Mouse (Mus musculus): ENCODE measurements at regions not wholly inside any gene's neighbourhood (a gene's known extent, or its start where the extent isn't known, plus 50 kb on each side); places are given as distances from the start of the nearest gene placed in this dataset.

DNA sequence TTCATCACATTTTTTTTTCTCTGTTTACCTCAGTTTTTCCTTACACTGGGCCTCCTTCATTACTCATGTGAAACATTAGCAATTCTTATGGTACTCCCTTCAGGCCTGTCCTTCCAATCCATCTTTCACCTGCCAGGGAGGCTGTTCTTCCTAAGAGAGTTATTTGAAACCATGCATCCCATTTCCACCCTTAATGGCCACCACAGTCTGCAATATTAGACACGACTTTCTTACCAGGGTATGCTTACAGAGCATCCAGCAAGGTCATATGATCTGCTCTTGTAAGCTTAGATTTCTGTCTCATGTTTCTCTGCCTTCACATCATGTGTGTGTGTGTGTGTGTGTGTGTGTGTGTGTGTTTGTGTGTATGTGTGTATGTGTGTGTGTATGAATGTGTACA lies 739.7 kb upstream of the Frg1 start:
- no peak for DNase-seq (ENCODE audit: low spot score in 2 of 2)

DNA sequence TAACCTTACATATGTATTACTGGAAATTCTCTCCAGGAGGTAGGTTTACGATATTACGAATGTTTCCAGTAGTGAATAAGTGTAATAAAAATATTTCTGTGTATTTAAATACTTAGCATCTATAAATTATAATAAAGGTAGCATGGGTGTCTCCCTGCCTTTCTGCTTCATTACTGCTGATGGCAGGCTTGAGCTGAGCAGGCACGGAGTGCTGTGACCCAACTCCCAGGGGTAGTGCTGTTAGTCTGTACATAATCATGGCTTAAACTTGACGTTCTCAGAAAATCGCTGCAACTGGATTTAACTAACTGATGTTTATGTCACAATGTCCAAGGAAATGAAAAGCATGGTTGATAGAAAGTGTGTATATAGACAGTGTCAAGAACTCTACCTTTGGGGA lies 727.8 kb upstream of the Frg1 start:
- DNase-seq (ENCODE audit: low spot score in 2 of 2), result no peak

DNA sequence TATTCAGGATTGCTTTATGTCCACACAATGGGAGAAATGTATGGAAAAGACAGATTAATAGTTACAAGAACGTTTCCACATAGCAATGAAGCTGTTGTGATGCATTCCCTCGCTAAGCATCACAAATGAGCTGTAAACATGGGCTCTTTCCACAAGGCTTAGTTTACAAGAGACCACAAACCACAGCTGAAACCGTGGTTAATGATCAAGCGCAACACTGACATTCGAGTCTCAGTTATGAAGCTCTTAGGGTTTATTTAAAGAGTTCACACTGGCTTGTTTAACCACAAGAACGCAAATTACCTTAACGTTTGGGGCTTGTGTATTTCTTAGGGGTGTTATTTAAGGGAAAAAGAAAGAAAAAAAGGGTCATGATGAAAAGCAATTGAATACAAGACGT lies 727.3 kb upstream of the Frg1 start:
- no peak for DNase-seq (ENCODE audit: low spot score in 2 of 2)

DNA sequence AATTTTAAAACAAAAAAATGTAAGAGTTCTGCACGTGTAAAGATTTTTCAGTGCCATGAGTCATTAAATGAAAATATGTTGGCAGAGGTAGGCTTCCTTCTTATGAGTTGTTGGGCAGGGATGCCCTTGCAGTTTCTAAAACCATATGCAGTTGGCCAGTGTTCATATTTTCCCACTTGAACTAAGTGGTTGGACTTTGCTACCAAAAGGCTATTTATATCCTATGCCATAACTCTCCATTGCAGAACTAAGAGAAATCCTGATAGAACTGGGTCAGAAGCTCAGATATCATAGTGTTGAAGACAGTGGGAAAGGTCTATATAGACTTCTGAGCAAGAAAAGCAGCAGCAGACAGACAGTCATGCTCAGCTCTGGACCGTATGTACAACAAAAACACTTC lies 690.7 kb upstream of the Frg1 start:
- no peak for DNase-seq (ENCODE audit: low spot score in 2 of 2)

DNA sequence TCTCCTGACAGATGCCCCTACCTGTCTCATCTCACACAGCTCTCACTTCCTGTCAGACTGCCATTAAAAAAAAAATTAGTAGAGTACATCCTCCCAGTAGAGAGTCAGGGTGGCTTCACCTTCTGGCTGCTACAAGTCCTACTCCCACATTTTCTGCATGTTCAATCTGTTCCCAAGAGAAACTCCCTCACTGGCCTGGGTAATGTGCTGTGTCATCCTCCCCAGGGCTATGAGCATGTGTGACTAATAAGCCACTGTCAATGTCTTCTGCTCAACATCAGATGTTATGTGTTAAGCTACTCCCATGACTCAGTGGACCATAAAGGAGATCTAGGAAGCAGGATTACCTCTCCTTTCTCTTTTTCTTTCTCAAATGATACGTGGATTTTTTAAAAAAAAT lies 652.4 kb upstream of the Frg1 start:
- DNase-seq (ENCODE audit: low spot score in 2 of 2), result no peak

DNA sequence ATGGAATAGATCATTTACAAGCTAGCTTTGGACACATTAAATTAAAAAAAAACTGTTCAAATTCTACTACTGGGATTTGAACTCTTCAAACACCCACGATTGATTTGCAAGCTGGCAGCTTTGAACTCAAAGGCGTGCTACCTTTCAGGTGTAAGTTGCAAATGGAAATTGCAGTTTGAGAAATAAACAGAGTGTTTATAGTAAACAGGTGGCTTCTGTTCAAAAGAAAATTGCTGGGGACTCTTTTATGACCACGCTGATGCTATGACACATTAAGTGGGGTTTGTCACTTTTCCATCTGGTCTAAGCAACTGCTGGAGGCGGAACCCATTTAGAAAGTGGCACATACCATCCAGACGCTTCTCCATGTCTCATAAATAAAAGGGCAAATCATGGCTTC lies 626.7 kb upstream of the Frg1 start:
- no peak for DNase-seq (ENCODE audit: low spot score in 2 of 2)

DNA sequence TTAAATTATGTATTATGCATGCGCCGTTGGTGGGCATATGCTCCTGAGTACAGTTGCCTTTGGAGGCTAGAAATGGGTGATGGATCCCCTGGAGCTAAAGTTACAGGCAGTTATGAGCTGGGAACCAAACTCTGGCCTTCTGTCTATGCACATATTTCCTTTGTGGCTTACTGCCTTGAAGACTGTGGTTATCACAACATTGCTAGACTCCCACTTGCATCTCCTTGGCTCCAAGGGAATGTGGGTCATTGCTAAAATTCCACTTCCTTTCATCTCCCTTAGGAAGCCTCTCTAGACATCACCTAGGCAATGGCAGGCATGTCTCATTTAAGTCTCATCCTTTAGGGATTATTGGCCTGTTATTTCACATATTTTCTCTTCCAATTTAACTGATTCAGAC lies 622.4 kb upstream of the Frg1 start:
- no peak for DNase-seq (ENCODE audit: low spot score in 2 of 2)

DNA sequence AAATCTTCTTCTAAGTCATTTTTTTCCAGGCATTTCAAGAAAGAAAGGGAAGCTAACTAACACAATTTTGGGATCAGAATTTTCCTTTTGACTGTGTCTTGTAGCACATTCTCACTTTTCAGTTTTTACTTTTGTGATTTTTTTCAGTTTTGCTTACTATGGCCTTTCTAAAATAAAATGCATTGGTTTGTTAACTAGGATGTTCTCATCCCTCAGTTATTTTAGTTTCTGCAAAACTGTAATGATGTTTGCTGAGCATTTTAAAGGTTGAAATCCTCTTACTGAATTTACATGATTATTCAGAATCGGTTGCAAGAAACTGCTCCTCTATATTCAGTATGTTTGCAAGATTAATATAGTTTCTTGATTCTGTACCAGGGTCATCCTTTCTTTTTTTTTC lies 610.1 kb upstream of the Frg1 start:
- no peak for DNase-seq (ENCODE audit: low spot score in 2 of 2)

DNA sequence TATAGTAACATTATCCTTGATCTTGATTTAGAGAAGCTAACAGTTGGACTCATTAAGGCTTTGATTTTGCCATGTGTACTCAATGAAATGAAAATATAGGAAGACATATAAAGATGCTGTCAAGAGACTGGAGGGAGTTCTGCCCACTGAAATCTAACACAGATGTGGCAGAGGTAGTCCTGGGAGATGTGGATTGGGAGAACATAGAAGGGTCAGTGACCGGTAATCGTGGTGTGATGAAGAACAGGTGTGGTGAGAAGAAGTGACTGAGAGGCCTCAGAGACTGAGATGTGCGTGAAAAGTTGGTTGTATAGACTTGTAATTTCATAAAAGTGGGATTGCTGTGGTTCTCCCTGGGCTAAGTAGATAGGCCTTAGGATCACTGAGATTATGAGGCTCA lies 600.9 kb upstream of the Frg1 start:
- DNase-seq (ENCODE audit: low spot score in 2 of 2), result no peak

DNA sequence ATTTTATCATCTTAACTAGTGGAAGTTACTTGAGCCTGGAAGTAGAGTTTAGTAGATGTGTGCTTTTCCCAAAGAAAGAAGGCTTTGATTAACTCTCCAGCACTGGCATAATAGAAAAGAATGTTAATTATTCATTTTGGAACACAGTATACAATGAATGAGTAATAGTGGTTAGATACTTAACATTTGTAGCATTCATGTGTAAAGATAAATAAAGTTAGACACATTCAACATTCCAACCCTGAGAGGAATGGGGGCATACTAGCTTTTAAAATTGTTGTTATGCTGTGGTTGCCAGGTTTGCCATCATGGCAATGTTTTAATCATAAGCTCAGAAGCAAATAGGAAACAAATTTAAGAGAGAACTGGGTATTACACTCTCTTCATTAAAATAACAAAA lies 586.3 kb upstream of the Frg1 start:
- no peak for DNase-seq (ENCODE audit: low spot score in 2 of 2)

DNA sequence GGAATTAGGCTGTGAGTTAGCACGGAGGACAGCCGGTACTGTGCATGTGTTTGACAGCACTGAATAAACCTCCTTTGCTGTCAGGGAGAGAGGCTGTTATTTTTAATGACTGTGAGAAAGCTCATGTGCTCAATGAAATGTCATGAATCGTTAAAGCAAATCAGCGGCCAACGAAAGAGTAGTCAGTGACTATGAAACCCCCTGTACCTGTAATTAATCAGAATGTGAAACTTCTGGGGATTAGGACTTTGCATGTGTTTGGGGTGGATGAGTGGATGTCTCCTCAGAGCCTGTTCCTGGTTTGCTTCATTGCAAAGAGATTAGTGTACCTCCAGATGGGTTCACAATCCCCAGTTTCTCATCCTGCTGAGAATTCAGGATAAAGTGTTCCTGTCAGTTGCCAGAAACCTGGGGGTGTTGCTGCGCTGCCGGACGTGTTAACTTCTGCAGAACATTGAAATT lies 572.2 kb upstream of the Frg1 start:
- DNase-seq (ENCODE audit: low spot score in 2 of 2), result peak; percentile 12 to 39

DNA sequence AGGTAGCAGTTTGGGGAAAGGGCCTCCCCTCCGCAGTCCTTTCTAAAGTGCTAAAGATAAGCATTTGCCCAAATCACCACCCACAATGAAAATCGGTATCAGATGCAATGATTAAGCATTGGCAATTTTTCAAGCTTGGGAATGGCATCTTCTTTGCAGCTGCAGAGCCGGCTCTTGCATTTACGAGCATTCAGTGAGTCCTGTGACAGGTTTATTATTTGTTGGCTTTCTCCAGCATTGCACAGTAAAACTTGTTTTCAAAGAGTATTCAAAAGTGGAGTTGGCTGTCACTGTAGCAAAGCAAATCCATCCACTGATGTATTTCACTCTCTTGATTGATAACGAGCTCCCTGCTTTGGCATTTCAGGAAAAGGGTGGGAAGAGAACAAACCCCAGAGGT lies 571.3 kb upstream of the Frg1 start:
- no peak for DNase-seq (ENCODE audit: low spot score in 2 of 2)

DNA sequence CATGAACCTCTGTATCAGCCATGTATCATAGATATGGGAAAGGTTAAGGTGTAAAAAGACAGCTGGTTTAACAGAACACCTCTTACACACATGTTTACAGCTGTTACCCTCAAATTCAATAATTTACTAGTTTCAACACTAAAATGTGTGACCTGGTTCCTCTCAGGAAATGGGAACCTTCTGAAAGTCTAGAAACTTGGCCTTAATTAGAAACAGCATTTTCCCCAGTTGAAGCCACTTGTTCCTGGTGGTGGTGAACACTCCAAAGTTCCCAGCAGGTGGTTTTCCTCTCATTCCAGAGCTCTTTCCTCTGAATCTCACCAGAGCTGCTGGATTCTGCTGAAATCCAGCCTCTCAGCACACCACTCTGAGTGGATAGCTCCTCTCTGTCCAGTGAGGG lies 570.5 kb upstream of the Frg1 start:
- no peak for DNase-seq (ENCODE audit: low spot score in 2 of 2)

DNA sequence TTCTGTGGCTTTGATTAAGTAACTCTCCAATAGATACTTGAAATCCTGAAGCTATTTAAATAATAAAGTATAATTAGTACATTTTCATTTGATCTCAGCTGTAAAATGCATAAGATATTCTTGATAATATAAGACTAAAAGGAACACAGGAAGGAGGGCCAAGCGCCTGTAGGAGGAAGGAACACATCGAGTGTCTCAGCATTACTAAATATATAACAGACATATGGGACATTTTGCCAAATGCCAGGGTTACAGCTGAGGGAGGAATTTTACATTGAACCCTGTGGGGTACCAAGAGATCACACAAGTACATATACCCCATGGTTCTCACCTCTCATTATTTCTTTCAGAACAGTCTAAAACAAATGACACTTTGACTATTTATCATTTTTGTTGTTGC lies 555.5 kb upstream of the Frg1 start:
- peak in 1 of 2 experiments; percentile 35 for DNase-seq (ENCODE audit: low spot score in 2 of 2)

DNA sequence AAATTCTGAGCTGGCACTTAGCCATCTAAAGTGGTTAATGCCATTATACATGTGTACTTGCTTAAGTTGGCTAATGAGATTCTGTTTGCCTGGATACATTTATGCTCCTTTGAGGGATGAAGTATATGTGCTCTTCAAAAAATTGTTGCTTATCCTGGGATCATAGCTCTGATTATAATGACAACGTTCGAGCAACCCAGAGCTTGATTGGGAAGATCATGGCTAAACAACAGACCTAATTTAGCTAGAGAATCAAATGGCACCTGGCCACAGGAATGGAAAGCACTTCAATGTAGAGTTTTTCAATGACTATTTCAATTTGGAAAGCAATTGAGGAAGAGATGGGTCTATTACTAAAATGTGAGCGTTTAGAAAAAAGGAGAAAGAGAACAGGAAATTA lies 553.7 kb upstream of the Frg1 start:
- DNase-seq (ENCODE audit: low spot score in 2 of 2), result no peak

DNA sequence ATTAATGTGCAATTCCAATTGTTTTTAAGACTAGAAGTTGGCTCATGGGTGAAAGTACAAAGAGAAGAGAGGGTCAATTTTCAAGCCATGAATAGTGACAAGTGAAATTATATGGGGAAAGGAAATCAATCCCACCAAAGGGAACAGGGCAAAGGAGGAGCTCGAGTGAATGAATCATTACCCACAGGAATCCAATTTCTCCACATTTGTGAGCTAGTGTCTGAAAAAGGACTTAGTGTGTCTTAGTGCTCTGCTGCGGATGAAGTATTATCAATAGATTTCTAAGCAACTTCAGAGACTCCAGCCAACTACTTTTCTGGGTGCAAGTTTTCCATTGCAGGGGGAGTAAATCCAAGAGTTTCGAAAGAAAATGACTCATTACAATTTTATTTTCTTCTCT lies 552.5 kb upstream of the Frg1 start:
- DNase-seq (ENCODE audit: low spot score in 2 of 2), result no peak

DNA sequence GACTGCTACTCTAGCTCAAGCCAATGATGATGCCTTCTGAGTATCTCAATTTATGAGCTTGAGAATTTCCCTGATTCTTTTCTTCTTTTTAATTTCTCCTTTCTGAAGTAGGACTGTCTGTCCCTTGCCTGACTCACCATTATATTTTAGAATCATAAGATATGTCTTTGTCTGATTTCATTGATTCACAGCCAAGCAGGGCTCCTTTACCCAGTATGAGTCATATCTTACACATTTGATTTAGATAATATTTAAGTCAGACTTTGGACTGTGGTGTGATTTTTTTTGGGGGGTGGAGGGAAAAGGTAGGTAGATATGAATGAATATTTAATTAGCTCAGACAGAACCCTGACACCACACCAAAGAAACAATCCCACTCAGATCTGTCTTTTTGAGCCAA lies 547.2 kb upstream of the Frg1 start:
- peak in 1 of 2 experiments; percentile 28 for DNase-seq (ENCODE audit: low spot score in 2 of 2)

DNA sequence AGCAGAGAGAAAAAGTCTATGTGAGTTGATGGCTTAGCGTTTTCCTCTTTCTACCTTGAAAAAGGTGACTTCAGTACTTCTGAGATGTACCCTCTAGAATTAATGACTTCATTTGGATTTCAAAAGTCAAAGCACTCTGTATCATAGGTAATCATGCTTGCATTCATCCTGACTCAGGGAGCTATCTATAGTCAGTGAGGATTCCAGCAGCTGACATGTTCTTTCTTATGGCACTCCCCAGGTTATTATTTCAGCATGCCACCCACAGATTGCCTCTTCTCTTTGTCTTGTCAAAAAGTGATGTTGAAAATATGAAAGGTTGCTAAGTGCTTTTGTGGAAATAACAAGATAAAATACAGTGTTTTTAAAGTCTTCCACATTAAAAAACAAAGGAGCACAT lies 540.0 kb upstream of the Frg1 start:
- no peak for DNase-seq (ENCODE audit: low spot score in 2 of 2)

DNA sequence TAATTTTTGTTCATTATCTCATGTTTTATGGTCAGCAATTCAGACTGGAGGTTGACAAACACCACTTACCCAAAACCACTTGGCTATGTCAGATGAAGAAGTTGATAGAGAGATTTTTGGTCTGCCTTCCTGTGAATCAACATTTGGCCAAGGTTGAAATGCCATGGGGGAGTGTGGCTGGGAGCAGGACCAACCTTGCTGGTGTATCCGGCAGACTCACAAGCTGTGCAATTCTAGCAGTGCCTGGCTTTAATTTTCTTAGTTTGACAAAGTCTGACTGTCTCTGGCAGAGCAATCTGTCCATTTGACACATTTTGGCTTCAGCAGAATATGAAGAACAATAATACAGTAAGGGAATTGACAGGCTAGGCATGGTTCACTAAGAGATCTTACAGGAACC lies 533.9 kb upstream of the Frg1 start:
- DNase-seq (ENCODE audit: low spot score in 2 of 2), result no peak

DNA sequence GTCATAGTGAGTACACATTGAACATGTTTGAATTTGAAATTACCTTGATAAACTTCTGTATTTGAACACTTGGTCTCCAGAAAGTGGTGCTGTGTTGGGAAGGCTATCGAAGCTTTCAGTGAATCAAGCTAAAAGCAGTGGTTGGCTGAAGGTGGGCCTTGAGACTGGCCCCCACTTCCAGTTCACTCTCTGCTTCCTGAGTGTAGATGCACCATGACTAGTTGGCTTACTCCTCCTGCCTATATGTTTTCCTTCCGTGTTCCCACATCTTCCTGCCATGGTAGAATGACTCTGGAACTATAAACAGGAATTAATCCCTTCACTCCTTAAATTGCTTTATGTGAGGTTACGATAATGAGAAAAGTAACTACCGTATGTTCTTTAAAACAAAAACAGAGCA lies 522.4 kb upstream of the Frg1 start:
- DNase-seq (ENCODE audit: low spot score in 2 of 2), result no peak

DNA sequence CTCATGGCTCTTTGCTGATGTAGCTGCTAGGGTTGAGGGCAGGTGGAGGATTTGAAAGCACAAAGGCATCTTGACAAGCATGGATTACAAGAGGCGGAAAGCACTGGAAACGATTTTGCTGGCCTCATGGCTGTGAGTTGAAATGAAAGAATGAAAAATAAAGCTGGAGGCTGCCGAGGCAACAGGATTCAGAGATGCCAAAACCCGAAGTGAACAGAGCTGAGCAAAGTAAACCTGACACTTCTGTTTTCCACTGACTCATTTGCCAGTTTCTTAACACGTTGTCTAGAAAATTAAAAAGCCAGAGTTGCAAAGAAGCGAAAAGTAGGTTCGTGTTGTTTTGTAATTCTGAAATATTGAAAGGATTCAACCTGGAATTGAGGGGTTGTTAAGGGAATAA lies 504.2 kb upstream of the Frg1 start:
- peak in 1 of 2 experiments; percentile 10 for DNase-seq (ENCODE audit: low spot score in 2 of 2)

DNA sequence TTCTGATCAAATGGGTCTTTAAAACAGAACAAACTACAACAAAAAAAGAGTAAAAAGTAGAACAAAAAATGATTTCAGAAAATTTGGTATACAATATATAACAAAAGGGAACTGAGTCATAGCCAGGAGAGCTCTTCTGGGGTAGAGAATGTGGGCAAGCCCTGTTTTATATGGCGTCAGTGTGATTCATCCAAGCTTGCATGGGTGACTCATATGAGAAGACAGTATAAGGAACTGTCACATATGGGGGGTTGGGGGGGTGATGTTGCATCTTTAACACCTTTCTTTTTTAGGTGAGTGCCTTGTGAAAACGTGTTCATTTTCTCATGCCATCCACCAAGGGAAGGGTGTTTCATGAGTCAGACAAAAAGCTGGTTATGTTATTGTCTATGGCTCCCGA lies 503.7 kb upstream of the Frg1 start:
- DNase-seq (ENCODE audit: low spot score in 2 of 2), result peak in 1 of 2 experiments; percentile 59

DNA sequence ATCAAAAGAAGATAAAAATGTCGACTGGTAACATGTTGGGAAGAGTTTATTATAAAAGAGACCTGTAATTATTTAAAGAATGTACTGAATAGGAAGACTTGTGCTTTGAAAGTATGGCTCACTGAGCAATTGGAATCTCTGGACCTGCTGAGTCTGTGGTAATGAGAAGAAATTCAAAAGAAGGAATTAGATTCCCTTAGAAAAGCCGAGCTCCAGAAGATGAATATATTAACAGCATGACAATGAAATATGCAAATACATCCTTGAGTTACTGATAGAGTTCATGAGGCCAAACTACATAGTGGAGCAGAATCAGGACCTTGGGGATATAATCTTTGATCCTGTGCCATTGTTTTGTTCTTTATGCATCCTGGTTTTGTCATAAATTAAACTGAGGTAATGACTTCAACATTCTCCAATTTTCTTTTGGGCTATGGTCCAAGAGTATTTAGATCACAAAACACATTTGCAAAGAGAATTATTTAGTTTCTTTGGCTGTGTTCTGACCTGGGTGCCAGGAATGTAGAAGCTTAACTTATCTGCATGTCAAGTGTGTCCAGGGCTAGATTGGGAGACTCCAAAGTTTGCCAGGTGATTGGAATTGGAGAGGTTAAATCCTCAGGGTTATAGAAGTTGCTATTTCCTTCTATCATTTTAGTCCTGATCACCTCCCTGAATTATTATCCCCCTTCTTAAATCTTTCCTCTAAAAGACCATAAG lies 461.3 kb upstream of the Frg1 start:
- DNase-seq (ENCODE audit: low spot score in 2 of 2), result no peak
